Mouse (Mus musculus): ENCODE measurements around the gene Arhgap45. TPM values are rescaled to one million over a fixed set of nuclear protein-coding genes. Genes with fewer than 3 reads are reported as not detected.
A peak's percentile ranks its signal among the peaks of the same experiment; 100 is the strongest.

Gene Arhgap45
- polyA plus RNA-seq, 1 experiment: 1.8 TPM

DNA sequence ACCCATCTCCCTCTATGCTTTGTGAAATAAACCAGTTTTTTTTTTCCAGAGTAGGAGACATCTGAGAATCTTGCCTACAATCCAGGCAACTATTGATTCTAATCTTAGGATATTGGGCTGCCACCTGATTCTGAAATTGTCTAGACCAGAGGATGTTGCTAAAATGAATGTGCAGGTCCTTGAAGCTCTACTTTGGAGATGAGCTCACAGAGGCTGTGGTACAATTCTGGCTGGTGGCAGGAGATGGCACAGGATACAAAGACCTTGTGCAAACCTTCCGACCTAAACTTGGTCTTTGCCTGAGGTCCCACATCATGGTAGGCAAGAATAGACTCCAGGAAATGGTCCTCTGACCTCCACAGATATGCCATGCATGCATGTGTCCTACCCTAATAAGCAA lies 20.8 kb upstream of the Arhgap45 start:
- Histone ChIP-seq H3K4me3 (ENCODE audit: insufficient read depth, low read depth, low read length) (no peak overlapping the region), H3K27ac (replicated peaks; ENCODE audit: low read depth, low read length) (no peak overlapping the region), H3K4me1 (ENCODE audit: control insufficient read depth, insufficient read depth, insufficient read length, low read length) (no peaks in the 10 kb centered on the region)

DNA sequence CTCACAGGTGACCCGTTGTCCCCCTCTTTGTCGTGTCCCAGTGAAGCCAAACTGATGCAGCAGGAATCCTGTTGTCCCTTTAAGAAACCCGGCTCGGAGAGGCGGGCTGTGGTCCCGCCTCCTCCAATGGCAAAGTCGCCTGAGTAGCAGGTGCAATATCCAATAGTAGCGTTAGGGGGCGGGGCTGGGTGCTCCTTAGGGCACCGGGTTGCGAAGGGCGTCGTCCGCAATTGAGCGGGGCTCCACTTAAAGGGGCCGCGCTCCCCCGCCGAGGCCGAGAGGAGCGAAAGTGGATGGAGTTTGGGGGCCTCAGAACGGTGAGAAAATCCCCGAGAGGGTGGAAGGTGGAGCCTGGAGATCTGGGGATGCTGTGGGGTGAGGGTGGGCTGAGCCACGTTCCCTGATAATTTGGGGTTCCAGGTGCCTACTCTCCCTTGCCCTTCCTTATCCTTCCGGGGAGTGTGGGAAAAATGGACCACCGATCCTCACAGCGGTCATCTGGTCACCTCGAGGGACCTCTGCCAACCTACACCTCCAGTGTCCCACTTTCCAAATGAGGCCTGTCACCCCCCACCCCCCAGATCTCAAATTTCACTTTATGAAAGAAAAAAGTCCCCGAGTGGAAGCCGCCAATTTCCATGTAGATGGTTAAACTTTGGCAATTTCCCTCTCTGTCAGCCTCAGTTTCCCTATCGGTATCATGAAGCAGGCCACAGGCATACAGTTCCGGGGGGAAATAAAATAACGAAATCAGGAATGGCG lies 20.0 kb upstream of the Arhgap45 start, which contains the start of gene Abca7:
Gene Abca7, plus strand, starts transcription at position 223 of the 762 bp plus-strand sequence.
- no peaks in the 10 kb centered on the region for H3K4me1 ChIP-seq (ENCODE audit: control insufficient read depth, insufficient read depth, insufficient read length, low read length)

DNA sequence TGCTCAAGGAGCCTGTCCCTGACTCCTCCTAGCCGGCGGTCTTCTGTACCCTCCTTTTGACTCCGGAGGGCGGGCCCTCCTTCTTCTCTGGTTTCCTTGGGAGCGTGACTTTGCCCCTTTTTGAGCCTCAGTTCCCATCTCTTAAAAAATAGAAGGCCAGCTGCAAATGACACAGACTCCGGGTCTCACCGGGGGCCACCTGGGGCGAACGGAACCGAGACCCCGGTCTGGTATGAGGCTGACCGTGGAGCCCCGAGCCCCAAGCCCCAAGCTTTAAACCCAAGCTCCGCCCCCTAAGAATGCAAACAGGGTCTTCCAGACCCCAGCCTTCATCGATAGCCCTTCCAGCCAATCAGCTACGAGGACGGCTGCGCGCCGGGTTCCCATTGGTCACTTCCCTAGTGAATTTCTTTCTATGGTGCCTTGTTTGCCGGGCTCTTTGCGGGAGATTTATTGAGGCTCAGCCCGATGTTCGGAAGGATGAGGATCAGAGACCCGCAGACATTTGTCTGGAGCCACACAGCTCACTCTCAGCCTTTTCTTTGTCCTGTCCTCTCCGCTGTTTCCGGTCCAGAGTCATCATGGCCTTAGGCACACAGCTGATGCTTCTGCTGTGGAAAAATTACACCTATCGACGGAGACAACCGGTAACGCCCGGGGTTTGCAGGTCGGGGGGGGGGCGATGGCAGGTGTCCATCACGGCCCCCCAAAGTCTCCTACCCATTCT lies 19.3 kb upstream of the Arhgap45 start:
- Histone ChIP-seq H3K4me3 (ENCODE audit: insufficient read depth, low read depth, low read length) (peak overlapping the region; percentile 90), H3K4me1 (ENCODE audit: control insufficient read depth, insufficient read depth, insufficient read length, low read length) (no peaks in the 10 kb centered on the region), H3K27ac (replicated peaks; ENCODE audit: low read depth, low read length) (no peak overlapping the region)

More for the DNA sequence above, 20.0 kb upstream of the Arhgap45 start, which contains the start of gene Abca7:
- Histone ChIP-seq H3K4me3 (ENCODE audit: insufficient read depth, low read depth, low read length) (peak within 1 kb of the TSS; percentile 90), H3K27ac (replicated peaks; ENCODE audit: low read depth, low read length) (peak within 1 kb of the TSS; percentile 81)

DNA sequence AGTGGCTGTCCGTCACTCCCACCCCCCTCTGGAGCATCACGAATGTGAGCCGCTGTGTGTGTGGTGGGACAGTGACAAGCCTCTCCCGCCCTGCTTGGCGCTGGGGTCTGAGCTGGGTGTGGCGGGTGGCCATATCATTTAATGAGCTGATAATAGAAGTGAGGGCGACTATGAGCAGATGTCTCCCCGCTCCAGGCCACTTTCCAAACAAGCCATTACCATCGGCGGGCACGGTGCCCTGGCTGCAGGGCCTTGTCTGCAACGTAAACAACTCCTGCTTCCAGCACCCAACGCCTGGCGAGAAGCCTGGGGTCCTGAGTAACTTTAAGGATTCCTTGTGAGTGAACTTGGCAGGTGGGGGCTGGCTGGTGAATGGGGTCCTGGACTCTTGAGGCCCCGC lies 18.6 kb upstream of the Arhgap45 start:
- Histone ChIP-seq H3K27ac (replicated peaks; ENCODE audit: low read depth, low read length) (no peak overlapping the region), H3K4me1 (ENCODE audit: control insufficient read depth, insufficient read depth, insufficient read length, low read length) (peaks cover under 1% of the 10 kb centered on the region; the same call in 1 of the 2 replicates), H3K4me3 (ENCODE audit: insufficient read depth, low read depth, low read length) (peak overlapping the region; percentile 90; the same call in 1 of the 2 replicates)

DNA sequence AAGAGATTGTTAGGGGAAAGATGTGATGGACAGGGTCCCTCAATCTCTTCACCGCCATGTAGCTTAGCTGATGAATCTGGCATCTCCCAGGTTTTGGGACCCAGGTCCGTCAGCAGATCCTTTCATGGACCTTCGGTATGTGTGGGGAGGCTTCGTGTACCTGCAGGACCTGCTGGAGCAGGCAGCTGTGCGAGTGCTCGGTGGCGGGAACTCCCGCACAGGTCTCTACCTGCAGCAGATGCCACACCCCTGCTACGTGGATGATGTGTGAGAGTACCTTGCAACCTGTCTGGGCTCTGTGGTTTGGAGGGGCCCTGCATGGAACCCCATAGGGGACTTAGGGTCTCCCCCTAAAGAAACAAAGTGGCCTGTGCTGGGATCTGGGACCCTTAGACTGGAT lies 14.5 kb upstream of the Arhgap45 start:
- Histone ChIP-seq H3K4me1 (ENCODE audit: control insufficient read depth, insufficient read depth, insufficient read length, low read length) (peaks cover 12% of the 10 kb centered on the region), H3K4me3 (ENCODE audit: insufficient read depth, low read depth, low read length) (no peak overlapping the region), H3K27ac (replicated peaks; ENCODE audit: low read depth, low read length) (no peak overlapping the region)

DNA sequence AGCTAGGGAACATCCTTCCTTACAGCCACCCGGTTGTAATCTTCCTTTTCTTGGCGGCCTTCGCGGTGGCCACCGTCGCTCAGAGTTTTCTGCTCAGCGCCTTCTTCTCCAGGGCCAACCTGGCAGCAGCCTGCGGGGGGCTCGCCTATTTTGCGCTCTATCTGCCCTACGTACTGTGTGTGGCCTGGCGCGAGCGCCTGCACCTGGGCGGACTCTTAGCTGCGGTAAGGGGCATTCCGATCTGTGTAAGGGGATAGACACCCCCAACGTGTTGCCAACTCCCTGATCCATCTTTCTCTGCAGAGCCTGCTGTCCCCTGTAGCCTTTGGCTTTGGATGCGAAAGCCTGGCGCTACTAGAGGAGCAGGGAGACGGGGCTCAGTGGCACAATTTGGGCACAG lies 13.6 kb upstream of the Arhgap45 start:
- Histone ChIP-seq H3K27ac (replicated peaks; ENCODE audit: low read depth, low read length) (peak overlapping the region; percentile 55), H3K4me3 (ENCODE audit: insufficient read depth, low read depth, low read length) (no peak overlapping the region), H3K4me1 (ENCODE audit: control insufficient read depth, insufficient read depth, insufficient read length, low read length) (peaks cover 12% of the 10 kb centered on the region)

DNA sequence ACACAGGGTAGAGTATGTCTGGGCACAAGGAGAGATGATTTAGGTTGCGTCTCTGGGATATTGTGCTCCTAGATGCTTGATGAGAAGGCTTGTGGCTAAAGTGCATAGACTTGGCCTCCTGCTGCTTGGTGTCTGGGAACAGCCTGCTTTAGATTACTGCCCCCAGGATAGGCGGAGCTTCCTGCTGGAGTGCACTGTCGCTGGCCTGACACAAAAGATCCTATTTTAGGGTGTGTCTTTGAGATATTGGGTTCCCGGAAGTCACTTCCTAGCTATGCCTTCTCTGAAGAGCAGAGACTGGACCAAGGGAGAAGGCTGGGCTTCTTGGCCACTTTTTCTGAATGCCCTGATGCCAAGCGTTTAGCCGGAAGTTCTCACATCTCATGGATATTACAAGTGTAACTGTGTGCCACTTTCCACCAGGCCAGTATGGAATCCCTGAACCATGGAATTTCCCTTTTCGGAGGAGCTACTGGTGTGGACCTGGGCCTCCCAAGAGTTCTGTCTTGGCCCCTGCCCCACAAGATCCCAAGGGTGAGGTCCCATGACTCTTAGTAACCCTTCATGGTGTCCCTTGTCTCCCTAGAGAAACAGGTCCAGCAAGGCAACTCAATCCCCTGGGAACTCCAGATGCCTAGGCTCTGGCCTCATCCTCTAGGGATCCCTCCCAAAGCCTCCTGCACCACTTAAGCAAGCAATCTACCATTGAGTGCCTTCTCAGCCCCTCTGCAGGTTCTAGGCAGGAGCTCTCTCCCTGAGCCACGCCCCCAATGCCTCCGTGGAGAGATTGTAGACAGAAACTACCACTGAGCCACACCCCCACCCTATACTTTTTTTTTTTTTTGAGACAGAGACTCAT lies 12.8 kb upstream of the Arhgap45 start:
- Histone ChIP-seq H3K4me3 (ENCODE audit: insufficient read depth, low read depth, low read length) (no peak overlapping the region), H3K4me1 (ENCODE audit: control insufficient read depth, insufficient read depth, insufficient read length, low read length) (peaks cover 12% of the 10 kb centered on the region), H3K27ac (replicated peaks; ENCODE audit: low read depth, low read length) (peak overlapping the region; percentile 63)

DNA sequence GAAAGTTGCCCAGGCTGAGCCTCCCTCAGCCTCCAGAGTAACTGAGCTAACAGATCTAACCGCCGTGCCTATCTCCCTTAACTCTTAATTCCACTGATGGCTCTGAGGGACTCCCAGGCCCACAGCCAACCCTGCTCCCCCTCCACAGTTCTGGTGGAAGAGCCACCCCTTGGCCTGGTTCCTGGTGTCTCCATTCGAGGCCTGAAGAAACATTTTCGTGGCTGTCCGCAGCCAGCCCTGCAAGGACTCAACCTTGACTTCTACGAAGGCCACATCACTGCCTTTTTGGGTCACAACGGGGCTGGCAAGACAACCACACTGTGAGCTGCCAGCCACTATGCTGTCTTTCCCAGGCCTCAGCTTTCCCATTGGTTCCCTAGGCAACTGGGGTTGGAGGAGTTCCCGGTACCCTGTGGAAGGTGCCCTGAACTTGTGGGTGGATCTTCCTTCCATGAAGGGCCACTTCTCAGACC lies 12.2 kb upstream of the Arhgap45 start:
- no peak overlapping the region for H3K27ac ChIP-seq (replicated peaks; ENCODE audit: low read depth, low read length)
- no peak overlapping the region for H3K4me3 ChIP-seq (ENCODE audit: insufficient read depth, low read depth, low read length)
- peaks cover 12% of the 10 kb centered on the region for H3K4me1 ChIP-seq (ENCODE audit: control insufficient read depth, insufficient read depth, insufficient read length, low read length)

DNA sequence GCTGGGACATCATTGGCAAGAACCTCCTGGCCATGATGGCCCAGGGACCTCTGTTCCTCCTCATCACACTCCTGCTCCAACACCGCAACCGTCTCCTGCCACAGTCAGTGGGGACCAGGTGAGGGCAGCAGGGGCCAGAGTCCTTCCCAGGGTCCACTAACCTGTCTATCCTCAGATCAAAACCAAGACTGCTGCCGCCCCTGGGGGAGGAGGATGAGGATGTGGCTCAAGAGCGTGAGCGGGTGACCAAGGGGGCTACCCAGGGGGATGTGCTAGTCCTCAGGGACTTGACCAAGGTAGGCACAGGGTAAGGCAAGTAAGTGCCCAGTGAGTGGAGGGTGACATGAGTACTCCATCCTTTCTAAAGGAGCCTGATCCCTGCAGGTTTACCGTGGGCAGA lies 4.7 kb upstream of the Arhgap45 start:
- no peaks in the 10 kb centered on the region for H3K4me1 ChIP-seq (ENCODE audit: control insufficient read depth, insufficient read depth, insufficient read length, low read length)
- H3K4me3 ChIP-seq (ENCODE audit: insufficient read depth, low read depth, low read length): no peak overlapping the region
- no peak overlapping the region for H3K27ac ChIP-seq (replicated peaks; ENCODE audit: low read depth, low read length)

DNA sequence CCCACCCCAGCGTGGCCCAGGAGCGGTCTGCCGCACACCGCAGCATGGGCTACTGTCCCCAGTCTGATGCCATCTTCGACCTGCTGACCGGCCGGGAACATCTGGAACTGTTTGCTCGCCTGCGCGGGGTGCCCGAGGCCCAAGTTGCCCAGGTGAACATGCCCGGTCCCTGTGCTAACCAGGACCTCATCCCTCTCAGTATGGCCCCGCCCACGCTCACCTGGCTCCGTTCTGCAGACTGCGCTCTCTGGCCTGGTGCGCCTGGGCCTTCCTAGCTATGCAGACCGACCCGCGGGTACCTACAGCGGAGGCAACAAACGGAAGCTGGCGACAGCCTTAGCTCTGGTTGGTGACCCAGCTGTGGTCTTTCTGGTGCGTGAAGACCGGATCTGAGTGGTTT lies 2.8 kb upstream of the Arhgap45 start:
- no peaks in the 10 kb centered on the region for H3K4me1 ChIP-seq (ENCODE audit: control insufficient read depth, insufficient read depth, insufficient read length, low read length)
- no peak overlapping the region for H3K27ac ChIP-seq (replicated peaks; ENCODE audit: low read depth, low read length)
- no peak overlapping the region for H3K4me3 ChIP-seq (ENCODE audit: insufficient read depth, low read depth, low read length)

DNA sequence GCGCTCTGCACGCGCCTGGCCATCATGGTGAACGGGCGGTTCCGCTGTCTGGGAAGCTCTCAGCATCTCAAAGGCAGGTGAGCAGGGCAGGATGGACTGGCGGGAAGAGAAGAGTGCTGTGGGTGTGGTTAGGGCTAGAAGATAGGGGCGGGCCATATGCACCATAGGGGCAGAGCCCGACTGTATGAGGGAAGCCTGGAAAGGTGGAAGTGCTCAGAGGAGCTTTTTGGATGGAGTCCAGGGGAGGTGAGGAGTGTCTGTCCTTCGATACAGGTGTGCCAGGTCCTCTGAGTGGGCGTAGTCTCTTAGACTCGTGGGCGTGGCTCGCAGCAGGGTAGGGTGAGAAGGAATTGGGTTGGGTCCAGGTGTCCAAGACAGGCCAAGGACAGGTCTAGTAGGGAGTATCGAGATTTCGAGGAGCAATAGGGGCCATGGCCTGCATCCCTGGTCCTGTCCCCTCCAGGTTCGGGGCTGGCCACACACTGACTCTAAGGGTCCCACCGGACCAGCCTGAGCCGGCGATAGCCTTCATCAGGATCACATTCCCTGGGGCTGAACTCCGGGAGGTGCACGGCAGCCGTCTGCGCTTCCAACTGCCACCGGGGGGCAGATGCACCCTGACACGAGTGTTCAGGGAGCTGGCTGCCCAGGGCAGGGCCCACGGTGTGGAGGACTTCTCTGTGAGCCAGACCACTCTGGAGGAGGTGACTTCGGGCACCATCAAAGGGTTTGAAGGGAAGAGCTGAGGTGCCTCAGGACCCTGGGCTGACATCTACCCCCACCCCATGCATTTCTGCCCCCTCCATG lies 1.8 kb upstream of the Arhgap45 start:
- Histone ChIP-seq H3K27ac (replicated peaks; ENCODE audit: low read depth, low read length) (no peak overlapping the region), H3K4me1 (ENCODE audit: control insufficient read depth, insufficient read depth, insufficient read length, low read length) (no peaks in the 10 kb centered on the region), H3K4me3 (ENCODE audit: insufficient read depth, low read depth, low read length) (no peak overlapping the region)

DNA sequence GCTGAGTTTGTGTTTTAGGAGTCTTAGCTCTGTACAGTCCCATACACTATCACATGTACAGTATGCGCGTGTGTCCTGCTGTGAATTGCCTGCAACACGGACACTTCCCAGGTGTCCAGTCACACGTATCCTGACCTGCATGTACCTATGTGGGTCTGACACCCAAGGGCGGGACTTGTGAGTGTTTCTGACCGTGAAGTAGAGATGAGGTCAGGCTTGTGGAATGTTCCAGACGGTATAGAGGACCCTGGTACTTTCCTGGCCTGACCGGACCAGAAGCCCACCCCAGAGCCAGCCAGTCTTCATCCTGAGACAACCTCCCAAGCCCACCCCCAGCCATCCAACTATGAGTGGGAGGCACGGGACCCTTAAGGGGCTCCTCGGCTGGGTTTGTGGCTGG lies 870 bp upstream of the Arhgap45 start:
- Histone ChIP-seq H3K4me1 (ENCODE audit: control insufficient read depth, insufficient read depth, insufficient read length, low read length) (no peaks in the 10 kb centered on the region), H3K27ac (replicated peaks; ENCODE audit: low read depth, low read length) (no peak overlapping the region), H3K4me3 (ENCODE audit: insufficient read depth, low read depth, low read length) (no peak overlapping the region)

DNA sequence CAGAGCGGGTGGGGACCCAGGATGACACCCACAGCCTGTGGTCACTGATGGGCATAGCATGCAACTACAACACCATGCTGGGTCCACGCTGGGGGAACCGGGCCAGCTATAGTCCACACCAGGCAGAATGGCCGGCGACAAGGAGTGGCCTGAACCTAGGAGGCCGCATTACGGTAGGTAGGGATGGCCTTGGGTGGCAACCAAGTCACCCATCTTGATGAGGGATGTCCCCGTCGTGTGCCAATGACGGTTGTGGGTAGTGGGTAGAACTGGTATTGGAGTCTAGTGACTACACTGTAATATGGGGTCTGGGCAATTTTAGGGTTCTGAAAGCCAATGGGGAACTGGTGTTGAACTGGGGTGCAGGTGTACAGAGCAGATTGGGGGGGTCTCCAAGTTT lies 478 bp downstream of the Arhgap45 start:
- Histone ChIP-seq H3K4me3 (ENCODE audit: insufficient read depth, low read depth, low read length) (peak overlapping the region; percentile 51), H3K27ac (replicated peaks; ENCODE audit: low read depth, low read length) (peak overlapping the region; percentile 53)

DNA sequence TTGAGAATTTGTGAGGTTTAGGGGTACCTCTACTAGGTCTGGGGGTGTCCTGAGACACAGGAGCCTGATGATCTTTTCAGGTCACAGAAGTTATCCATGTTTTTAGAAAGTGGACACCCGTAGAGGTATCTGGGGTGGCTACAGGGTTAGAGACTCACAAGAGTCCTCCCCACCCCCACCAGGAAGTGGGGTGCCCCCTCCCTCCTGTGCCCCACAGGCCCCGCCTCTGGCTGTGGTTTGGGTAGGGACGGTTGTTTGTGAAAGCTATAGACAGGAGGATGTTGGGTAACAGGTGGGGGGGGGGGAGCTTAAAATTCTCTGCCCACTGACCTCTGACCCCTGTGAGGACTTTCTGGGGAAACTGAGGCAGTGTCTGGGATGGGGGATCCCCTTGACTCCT lies 908 bp downstream of the Arhgap45 start:
- H3K4me3 ChIP-seq (ENCODE audit: insufficient read depth, low read depth, low read length): peak overlapping the region; percentile 51
- peak overlapping the region; percentile 71 for H3K27ac ChIP-seq (replicated peaks; ENCODE audit: low read depth, low read length)
- H3K4me1 ChIP-seq (ENCODE audit: control insufficient read depth, insufficient read depth, insufficient read length, low read length): no peaks in the 10 kb centered on the region

More for the DNA sequence above, 478 bp downstream of the Arhgap45 start:
- no peaks in the 10 kb centered on the region for H3K4me1 ChIP-seq (ENCODE audit: control insufficient read depth, insufficient read depth, insufficient read length, low read length)

Measured in brown adipose tissue, adult 24 weeks (tissue).